ENCODE assay signal across 1 mouse cellular context in the genomic region with DNA sequence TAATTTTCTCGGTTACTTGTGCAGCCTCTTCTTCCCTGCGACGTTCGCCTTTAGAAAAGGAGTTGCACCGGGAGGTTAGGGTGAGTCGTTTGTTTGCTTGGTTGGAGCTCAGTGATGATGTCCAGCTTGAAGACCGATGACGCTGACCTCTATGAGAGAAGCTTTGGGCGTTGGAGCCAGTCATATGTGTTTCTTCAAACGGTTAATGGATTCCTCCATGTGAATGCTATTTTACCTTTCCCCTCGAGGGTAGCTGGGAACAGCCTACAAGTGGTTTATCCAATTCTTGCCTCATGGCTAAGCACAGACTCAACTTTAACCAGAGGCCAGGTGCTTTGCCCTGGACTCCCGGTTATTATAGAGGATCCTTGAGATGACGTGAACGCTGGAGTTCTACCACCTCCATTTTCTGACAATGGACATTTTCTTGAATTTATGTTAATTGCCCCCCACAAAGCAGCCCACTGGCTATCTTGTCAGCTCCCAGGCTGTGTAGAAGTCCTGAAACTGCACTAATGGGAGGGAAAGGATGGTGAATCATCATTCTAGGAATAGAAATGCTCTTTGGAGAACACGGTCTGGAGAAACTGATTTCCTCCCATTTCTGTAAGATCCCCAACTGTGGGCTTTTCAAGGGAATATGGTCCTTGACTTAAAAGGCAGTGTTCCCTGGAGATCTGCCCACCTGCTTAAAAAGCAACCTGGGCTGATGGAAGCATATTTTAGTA.
TF ChIP-seq lines count a peak whose summit lies in the region.

No protein-coding gene starts in this region.

TF ChIP-seq in MEL, 35 proteins besides CTCF, POLR2A, EP300 and RAD21 (continued from another document):
- TF ChIP-seq E2F4 (IDR thresholded peaks at IDR 0.05; ENCODE audit: borderline replicate concordance, low read depth, low read length) (no peak), TAL1 (IDR thresholded peaks at IDR 0.05; ENCODE audit: low read length) (no peak), MXI1 (IDR thresholded peaks at IDR 0.05; ENCODE audit: low read depth, low read length) (no peak), CHD2 (IDR thresholded peaks at IDR 0.05; ENCODE audit: low read length) (no peak), ZMIZ1 (IDR thresholded peaks at IDR 0.05; ENCODE audit: low read depth, low read length) (no peak), TBP (IDR thresholded peaks at IDR 0.05; ENCODE audit: low read depth, low read length) (no peak), RCOR1 (IDR thresholded peaks at IDR 0.05; ENCODE audit: low read depth, low read length) (no peak), MYB (IDR thresholded peaks at IDR 0.05; ENCODE audit: low read depth, low read length) (no peak)
